Mouse (Mus musculus): ENCODE results near the gene Rgl3. TPM values are rescaled to one million over a fixed set of nuclear protein-coding genes. Genes with fewer than 3 reads are reported as not detected.
A peak's percentile ranks its signal among the peaks of the same experiment; 100 is the strongest.

Rgl3 gene
- polyA plus RNA-seq, 1 experiment from 2014 or later, result 26.8 TPM

DNA sequence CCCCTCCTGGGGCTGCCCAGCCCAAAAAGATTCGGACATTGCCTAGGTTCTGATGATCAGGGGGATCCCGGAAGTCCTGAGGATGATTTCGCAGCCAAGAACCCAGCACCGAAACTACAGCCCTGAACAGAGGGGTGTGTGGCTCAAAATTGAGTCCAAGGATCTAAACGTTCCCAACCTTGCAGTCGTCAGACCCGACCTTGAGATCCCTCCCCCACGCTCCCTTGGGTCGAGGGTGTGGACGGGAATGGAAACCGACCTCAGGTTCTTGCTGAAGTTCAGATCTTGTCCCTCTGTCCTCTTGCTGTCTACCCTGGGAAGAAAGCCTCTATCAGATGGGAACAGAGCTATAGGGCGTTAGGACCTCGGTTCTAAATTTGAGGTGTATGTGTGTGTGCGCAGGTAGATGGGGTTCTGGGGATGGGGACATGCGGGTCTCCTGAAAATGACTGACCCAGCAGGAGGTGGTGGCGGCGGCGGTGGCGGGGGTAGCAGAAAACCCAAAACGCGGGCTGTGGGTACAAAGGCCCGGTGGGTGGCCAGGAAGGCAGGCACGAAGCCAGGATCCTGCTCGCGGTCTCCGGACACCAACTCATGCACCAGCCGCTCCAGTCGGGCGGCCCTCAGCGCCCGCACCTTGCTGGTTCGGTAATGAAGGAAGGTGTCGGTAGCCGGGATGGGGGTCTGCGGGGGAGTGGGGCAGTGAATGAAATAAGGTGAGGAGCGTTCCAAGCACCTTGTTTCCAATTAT is 1.5 kb downstream of the Rgl3 start:
- TF ChIP-seq CTCF (IDR thresholded peaks at IDR 0.05; ENCODE audit: low read depth), result no peak
- H3K27ac ChIP-seq, result no peak overlapping the region
- H3K9me3 ChIP-seq (replicated peaks; ENCODE audit: low read length), result no peaks in the 10 kb centered on the region
- H3K9ac ChIP-seq (ENCODE audit: low read depth, low read length), result peak overlapping the region; percentile 59; the same call in 1 of the 2 replicates
- H3K36me3 ChIP-seq (ENCODE audit: insufficient read depth, low read length), result no peaks in the 10 kb centered on the region
- WGBS, result 11% methylated on average over 36 of the region's 36 CpGs
- peaks cover 12% of the 10 kb centered on the region for H3K4me1 ChIP-seq (replicated peaks; ENCODE audit: insufficient read depth, low read length)
- peak overlapping the region; percentile 90 for H3K4me2 ChIP-seq (ENCODE audit: low read length)
- H3K4me3 ChIP-seq (replicated peaks; ENCODE audit: low read depth, low read length), result peak overlapping the region; percentile 59
- DNase-seq (ENCODE audit: low spot score) (no peak), ATAC-seq (replicated peaks; ENCODE audit: low FRiP score, low read depth) (no peak)
- peaks cover 23% of the 10 kb centered on the region for H3K27me3 ChIP-seq (ENCODE audit: insufficient read depth, low read length)

GRCm38 (mm10) chr9:21983911-21984310 is 5.3 kb downstream of the Rgl3 start:
- H3K27ac ChIP-seq, result no peak overlapping the region
- no peak overlapping the region for H3K4me3 ChIP-seq (replicated peaks; ENCODE audit: low read depth, low read length)
- H3K9ac ChIP-seq (ENCODE audit: low read depth, low read length), result no peak overlapping the region
- WGBS, result 41% methylated on average over 3 of the region's 3 CpGs
- no peak for ATAC-seq (replicated peaks; ENCODE audit: low FRiP score, low read depth)
- TF ChIP-seq CTCF (IDR thresholded peaks at IDR 0.05; ENCODE audit: low read depth), result no peak
- H3K4me2 ChIP-seq (ENCODE audit: low read length), result no peak overlapping the region
- no peak for DNase-seq (ENCODE audit: low spot score)
- H3K4me1 ChIP-seq (replicated peaks; ENCODE audit: insufficient read depth, low read length), result peaks cover 4% of the 10 kb centered on the region
- peaks cover 12% of the 10 kb centered on the region; the same call in 1 of the 2 replicates for H3K36me3 ChIP-seq (ENCODE audit: insufficient read depth, low read length)
- H3K27me3 ChIP-seq (ENCODE audit: insufficient read depth, low read length), result peaks cover 8% of the 10 kb centered on the region; the same call in 1 of the 2 replicates
- no peaks in the 10 kb centered on the region for H3K9me3 ChIP-seq (replicated peaks; ENCODE audit: low read length)

GRCm38 (mm10) chr9:21978398-21979128 is 10.7 kb downstream of the Rgl3 start:
- Histone ChIP-seq H3K27me3 (ENCODE audit: insufficient read depth, low read length) (no peaks in the 10 kb centered on the region), H3K4me3 (replicated peaks; ENCODE audit: low read depth, low read length) (no peak overlapping the region), H3K4me1 (replicated peaks; ENCODE audit: insufficient read depth, low read length) (no peaks in the 10 kb centered on the region), H3K27ac (no peak overlapping the region), H3K9ac (ENCODE audit: low read depth, low read length) (no peak overlapping the region), H3K36me3 (ENCODE audit: insufficient read depth, low read length) (peaks cover 22% of the 10 kb centered on the region; the same call in 1 of the 2 replicates), H3K9me3 (replicated peaks; ENCODE audit: low read length) (no peaks in the 10 kb centered on the region), H3K4me2 (ENCODE audit: low read length) (no peak overlapping the region)
- no peak; the same call in 1 of the 2 replicates for TF ChIP-seq CTCF (IDR thresholded peaks at IDR 0.05; ENCODE audit: low read depth)
- ATAC-seq (replicated peaks; ENCODE audit: low FRiP score, low read depth) (peak; percentile 72; the same call in 1 of the 2 replicates), DNase-seq (ENCODE audit: low spot score) (no peak)
- 73% methylated on average over 4 of the region's 4 CpGs for WGBS

GRCm38 (mm10) chr9:21977972-21978371 is 11.3 kb downstream of the Rgl3 start:
- Histone ChIP-seq H3K4me2 (ENCODE audit: low read length) (no peak overlapping the region), H3K4me3 (replicated peaks; ENCODE audit: low read depth, low read length) (no peak overlapping the region), H3K9ac (ENCODE audit: low read depth, low read length) (no peak overlapping the region), H3K9me3 (replicated peaks; ENCODE audit: low read length) (no peaks in the 10 kb centered on the region), H3K36me3 (ENCODE audit: insufficient read depth, low read length) (peaks cover 25% of the 10 kb centered on the region; the same call in 1 of the 2 replicates), H3K27me3 (ENCODE audit: insufficient read depth, low read length) (no peaks in the 10 kb centered on the region), H3K4me1 (replicated peaks; ENCODE audit: insufficient read depth, low read length) (no peaks in the 10 kb centered on the region), H3K27ac (no peak overlapping the region)
- 45% methylated on average over 2 of the region's 2 CpGs for WGBS
- TF ChIP-seq CTCF (IDR thresholded peaks at IDR 0.05; ENCODE audit: low read depth), result peak; percentile 71
- DNase-seq (ENCODE audit: low spot score), result no peak
- ATAC-seq (replicated peaks; ENCODE audit: low FRiP score, low read depth), result no peak

DNA sequence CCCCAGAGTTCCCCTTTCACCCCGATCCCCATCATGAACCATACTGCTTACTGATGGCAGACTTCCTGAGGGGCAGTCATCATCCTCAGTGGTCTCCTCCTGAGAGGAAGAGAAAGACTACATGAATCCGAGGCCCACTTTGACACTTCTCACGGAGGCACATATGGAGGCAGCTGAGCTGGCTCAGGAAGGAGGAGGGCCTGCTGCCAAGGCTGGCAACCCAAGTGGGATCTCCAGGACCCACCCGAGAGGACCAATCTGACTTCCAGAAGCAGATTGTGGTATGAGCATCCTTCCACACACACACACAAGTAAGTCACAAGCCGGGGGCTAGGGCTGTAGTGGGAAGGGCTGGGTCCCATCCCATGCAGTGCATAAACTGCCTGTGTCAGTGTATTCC is 11.9 kb downstream of the Rgl3 start:
- no peaks in the 10 kb centered on the region for H3K4me1 ChIP-seq (replicated peaks; ENCODE audit: insufficient read depth, low read length)
- no peak for ATAC-seq (replicated peaks; ENCODE audit: low FRiP score, low read depth)
- no peak overlapping the region for H3K27ac ChIP-seq
- WGBS, result 81% methylated on average over 5 of the region's 5 CpGs
- no peaks in the 10 kb centered on the region for H3K9me3 ChIP-seq (replicated peaks; ENCODE audit: low read length)
- H3K9ac ChIP-seq (ENCODE audit: low read depth, low read length), result no peak overlapping the region
- H3K27me3 ChIP-seq (ENCODE audit: insufficient read depth, low read length), result no peaks in the 10 kb centered on the region
- TF ChIP-seq CTCF (IDR thresholded peaks at IDR 0.05; ENCODE audit: low read depth), result no peak
- H3K36me3 ChIP-seq (ENCODE audit: insufficient read depth, low read length), result peaks cover 31% of the 10 kb centered on the region; the same call in 1 of the 2 replicates
- H3K4me2 ChIP-seq (ENCODE audit: low read length), result no peak overlapping the region
- no peak overlapping the region for H3K4me3 ChIP-seq (replicated peaks; ENCODE audit: low read depth, low read length)
- DNase-seq (ENCODE audit: low spot score), result no peak

- TF ChIP-seq CTCF (IDR thresholded peaks at IDR 0.05; ENCODE audit: low read depth), result no peak
- ATAC-seq (replicated peaks; ENCODE audit: low FRiP score, low read depth) (no peak), DNase-seq (ENCODE audit: low spot score) (no peak)
- Histone ChIP-seq H3K4me3 (replicated peaks; ENCODE audit: low read depth, low read length) (no peak overlapping the region), H3K27me3 (ENCODE audit: insufficient read depth, low read length) (no peaks in the 10 kb centered on the region), H3K27ac (no peak overlapping the region), H3K36me3 (ENCODE audit: insufficient read depth, low read length) (peaks cover 31% of the 10 kb centered on the region; the same call in 1 of the 2 replicates), H3K9ac (ENCODE audit: low read depth, low read length) (no peak overlapping the region), H3K4me1 (replicated peaks; ENCODE audit: insufficient read depth, low read length) (no peaks in the 10 kb centered on the region), H3K4me2 (ENCODE audit: low read length) (no peak overlapping the region), H3K9me3 (replicated peaks; ENCODE audit: low read length) (no peaks in the 10 kb centered on the region)
- 89% methylated on average over 10 of the region's 10 CpGs for WGBS
Observed at GRCm38 (mm10) chr9:21976626-21977175, 12.5 kb downstream of the Rgl3 start.

Measured in kidney, postnatal 0 days (tissue).